Mouse (Mus musculus): ENCODE measurements around the gene Itpr1.

- TF ChIP-seq EP300 (optimal IDR thresholded peaks at IDR 0.05) (no peak), CTCF (IDR thresholded peaks at IDR 0.05; ENCODE audit: low read depth) (no peak)
Measured at GRCm38 (mm10) chr6:108410771-108411170, 197.9 kb downstream of the Itpr1 start.
